Mouse (Mus musculus) E14TG2a.4 (cell line): ENCODE data around the gene Meioc.

Experiments
- CTCF ChIP-seq: conservative IDR thresholded peaks from 2 replicates; pipeline ENCODE4 v1.5.1; 2014; ENCODE audit warnings: low read length
- NANOG ChIP-seq: IDR thresholded peaks from 2 replicates; pipeline ENCODE4 v1.6.1; 2014; ENCODE audit warnings: borderline replicate concordance, low read length, mixed read lengths
- POU5F1 ChIP-seq: IDR thresholded peaks from 2 replicates; pipeline ENCODE4 v1.6.1; 2014; ENCODE audit warnings: low read length, borderline replicate concordance

GRCm38 (mm10) chr11:102656931-102657330 lies 6.6 kb upstream of the Meioc start:
- TF ChIP-seq CTCF: no peak
- no peak for TF ChIP-seq NANOG
- TF ChIP-seq POU5F1: no peak
